Mouse (Mus musculus): ENCODE measurements around the gene Nfia. TPM values are rescaled to one million over a fixed set of nuclear protein-coding genes. Genes with fewer than 3 reads are reported as not detected.

The Nfia gene
- polyA plus RNA-seq, 1 experiment, result 8.1 TPM

GRCm38 (mm10) chr4:97830051-97830853, 57.7 kb downstream of the Nfia start:
- no peak overlapping the region for H3K27ac ChIP-seq (ENCODE audit: insufficient read depth, low read depth, low read length)
- TF ChIP-seq POLR2A (IDR thresholded peaks at IDR 0.05; ENCODE audit: borderline replicate concordance, low read depth, low read length) (no peak), CTCF (IDR thresholded peaks at IDR 0.05; ENCODE audit: low read depth, low read length) (no peak)
- H3K4me1 ChIP-seq (ENCODE audit: control insufficient read depth, insufficient read depth, low read length), result peaks cover 10% of the 10 kb centered on the region
- H3K4me3 ChIP-seq (ENCODE audit: insufficient read depth, low read length), result no peak overlapping the region

GRCm38 (mm10) chr4:97830935-97831608, 58.5 kb downstream of the Nfia start:
- H3K4me3 ChIP-seq (ENCODE audit: insufficient read depth, low read length), result no peak overlapping the region
- no peak for TF ChIP-seq POLR2A (IDR thresholded peaks at IDR 0.05; ENCODE audit: borderline replicate concordance, low read depth, low read length)
- no peak for TF ChIP-seq CTCF (IDR thresholded peaks at IDR 0.05; ENCODE audit: low read depth, low read length)
- H3K27ac ChIP-seq (ENCODE audit: insufficient read depth, low read depth, low read length), result no peak overlapping the region
- peaks cover 10% of the 10 kb centered on the region for H3K4me1 ChIP-seq (ENCODE audit: control insufficient read depth, insufficient read depth, low read length)

GRCm38 (mm10) chr4:97831611-97832278, 59.2 kb downstream of the Nfia start:
- Histone ChIP-seq H3K4me3 (ENCODE audit: insufficient read depth, low read length) (no peak overlapping the region), H3K27ac (ENCODE audit: insufficient read depth, low read depth, low read length) (no peak overlapping the region), H3K4me1 (ENCODE audit: control insufficient read depth, insufficient read depth, low read length) (peaks cover 11% of the 10 kb centered on the region)
- TF ChIP-seq POLR2A (IDR thresholded peaks at IDR 0.05; ENCODE audit: borderline replicate concordance, low read depth, low read length) (no peak), CTCF (IDR thresholded peaks at IDR 0.05; ENCODE audit: low read depth, low read length) (no peak)

DNA sequence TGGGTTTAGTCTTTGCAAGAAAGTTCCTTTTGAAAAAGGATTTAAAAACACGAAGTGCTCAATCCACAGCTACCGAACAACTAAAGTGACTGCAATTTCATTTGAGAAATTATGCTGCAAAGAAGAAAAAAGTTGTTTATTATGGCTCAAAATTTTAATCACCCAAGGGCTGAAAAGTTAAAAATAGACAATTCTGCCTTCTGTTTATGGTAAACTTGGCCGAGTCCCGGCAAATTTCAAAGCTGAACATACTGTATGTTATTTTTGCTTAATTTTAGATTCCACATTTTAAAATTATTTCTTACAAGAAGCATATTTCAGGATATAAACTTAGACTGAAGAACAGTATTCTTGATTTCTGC, 59.7 kb downstream of the Nfia start:
- Histone ChIP-seq H3K27ac (ENCODE audit: insufficient read depth, low read depth, low read length) (no peak overlapping the region), H3K4me1 (ENCODE audit: control insufficient read depth, insufficient read depth, low read length) (peaks cover 15% of the 10 kb centered on the region), H3K4me3 (ENCODE audit: insufficient read depth, low read length) (no peak overlapping the region)
- TF ChIP-seq POLR2A (IDR thresholded peaks at IDR 0.05; ENCODE audit: borderline replicate concordance, low read depth, low read length), result no peak
- no peak for TF ChIP-seq CTCF (IDR thresholded peaks at IDR 0.05; ENCODE audit: low read depth, low read length)

GRCm38 (mm10) chr4:97836812-97837211, 64.3 kb downstream of the Nfia start:
- peaks cover 49% of the 10 kb centered on the region for H3K4me1 ChIP-seq (ENCODE audit: control insufficient read depth, insufficient read depth, low read length)
- no peak overlapping the region for H3K27ac ChIP-seq (ENCODE audit: insufficient read depth, low read depth, low read length)
- no peak for TF ChIP-seq POLR2A (IDR thresholded peaks at IDR 0.05; ENCODE audit: borderline replicate concordance, low read depth, low read length)
- TF ChIP-seq CTCF (IDR thresholded peaks at IDR 0.05; ENCODE audit: low read depth, low read length), result no peak
- H3K4me3 ChIP-seq (ENCODE audit: insufficient read depth, low read length), result no peak overlapping the region

GRCm38 (mm10) chr4:97837724-97838123, 65.2 kb downstream of the Nfia start:
- H3K4me3 ChIP-seq (ENCODE audit: insufficient read depth, low read length), result no peak overlapping the region
- TF ChIP-seq POLR2A (IDR thresholded peaks at IDR 0.05; ENCODE audit: borderline replicate concordance, low read depth, low read length) (no peak), CTCF (IDR thresholded peaks at IDR 0.05; ENCODE audit: low read depth, low read length) (no peak)
- peaks cover 54% of the 10 kb centered on the region for H3K4me1 ChIP-seq (ENCODE audit: control insufficient read depth, insufficient read depth, low read length)
- no peak overlapping the region for H3K27ac ChIP-seq (ENCODE audit: insufficient read depth, low read depth, low read length)

- H3K4me1 ChIP-seq (ENCODE audit: control insufficient read depth, insufficient read depth, low read length), result peaks cover 58% of the 10 kb centered on the region
- no peak overlapping the region for H3K4me3 ChIP-seq (ENCODE audit: insufficient read depth, low read length)
- H3K27ac ChIP-seq (ENCODE audit: insufficient read depth, low read depth, low read length), result no peak overlapping the region
- no peak for TF ChIP-seq CTCF (IDR thresholded peaks at IDR 0.05; ENCODE audit: low read depth, low read length)
- no peak for TF ChIP-seq POLR2A (IDR thresholded peaks at IDR 0.05; ENCODE audit: borderline replicate concordance, low read depth, low read length)
Measured at GRCm38 (mm10) chr4:97838651-97839050, 66.1 kb downstream of the Nfia start.

DNA sequence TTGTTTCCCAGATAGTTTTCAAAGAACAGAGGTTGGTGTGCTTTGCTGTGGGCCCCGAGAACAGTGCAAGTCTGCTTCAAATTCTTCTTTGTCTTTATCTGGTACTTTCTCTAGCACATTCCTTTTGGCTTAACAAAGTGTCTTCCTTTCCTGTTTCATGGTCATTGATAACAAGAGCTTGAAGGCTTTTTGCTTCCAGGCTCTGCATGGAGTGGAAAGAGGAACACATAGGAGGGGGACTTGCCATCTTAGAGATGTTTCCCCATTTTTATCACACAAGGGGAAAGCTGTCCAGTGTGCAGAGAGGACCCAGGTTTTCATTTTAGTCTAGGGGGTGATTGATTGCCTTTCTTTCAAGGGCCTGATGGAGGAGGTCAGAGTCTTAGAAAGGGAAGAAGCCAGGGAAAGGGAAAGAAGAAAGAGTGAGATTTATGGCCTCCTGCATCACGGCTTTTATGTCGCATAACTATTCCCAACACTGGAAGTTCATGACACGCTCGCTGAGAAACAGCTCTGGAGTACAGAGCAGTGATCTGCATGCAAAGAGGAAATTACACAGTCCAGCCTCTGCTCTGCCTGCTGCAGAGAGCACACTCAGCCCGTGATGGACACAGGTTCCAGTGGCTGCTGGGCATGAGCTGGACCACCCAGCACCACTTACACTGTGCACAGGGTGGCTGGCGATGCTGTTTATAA, 67.0 kb downstream of the Nfia start:
- TF ChIP-seq POLR2A (IDR thresholded peaks at IDR 0.05; ENCODE audit: borderline replicate concordance, low read depth, low read length), result no peak
- TF ChIP-seq CTCF (IDR thresholded peaks at IDR 0.05; ENCODE audit: low read depth, low read length), result no peak
- H3K4me3 ChIP-seq (ENCODE audit: insufficient read depth, low read length), result peak overlapping the region; percentile 40
- H3K4me1 ChIP-seq (ENCODE audit: control insufficient read depth, insufficient read depth, low read length), result peaks cover 60% of the 10 kb centered on the region
- 0 out of 2 replicates have a peak overlapping the region, but pooled peaks have one; percentile 46 for H3K27ac ChIP-seq (ENCODE audit: insufficient read depth, low read depth, low read length)

DNA sequence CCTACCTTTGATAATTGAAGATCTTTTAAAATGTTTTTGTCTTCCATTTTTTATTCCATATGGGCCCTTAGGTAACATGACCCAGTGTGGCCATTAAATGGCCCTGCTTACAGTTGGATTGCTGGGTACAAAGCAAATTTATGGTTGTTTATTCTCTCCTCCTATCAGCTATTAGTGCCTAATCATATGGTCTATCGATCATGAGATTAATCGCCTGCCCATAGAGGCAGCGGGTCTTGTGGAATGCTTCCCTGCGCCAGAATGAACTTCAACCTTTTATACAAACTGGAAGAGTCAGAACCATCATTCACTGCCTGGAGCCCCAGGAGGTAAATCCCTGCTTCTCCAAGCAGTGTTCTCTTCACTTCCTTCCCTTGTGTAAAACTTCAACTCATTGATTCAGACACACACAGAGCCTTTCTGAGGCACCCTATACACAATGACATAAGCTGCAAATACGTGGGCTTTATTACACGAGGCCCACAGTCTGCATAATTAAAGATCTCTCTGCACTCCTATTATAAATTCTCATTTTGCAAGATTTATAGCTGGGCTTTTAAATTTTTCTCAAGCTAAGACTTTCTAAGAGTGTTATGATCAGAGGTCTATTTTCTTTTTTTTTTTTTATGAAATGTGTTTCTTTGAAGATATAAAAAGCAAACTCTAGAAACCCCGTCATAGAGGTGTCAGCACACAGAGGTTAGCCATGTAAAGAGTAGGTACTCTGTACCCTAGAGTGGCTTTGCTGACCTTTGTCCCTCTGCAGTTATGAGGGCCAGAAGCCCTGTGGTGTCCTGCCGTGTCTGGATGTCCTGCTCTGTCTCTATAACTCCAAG, 67.9 kb downstream of the Nfia start:
- no peak overlapping the region for H3K4me3 ChIP-seq (ENCODE audit: insufficient read depth, low read length)
- H3K4me1 ChIP-seq (ENCODE audit: control insufficient read depth, insufficient read depth, low read length), result peaks cover 60% of the 10 kb centered on the region
- TF ChIP-seq POLR2A (IDR thresholded peaks at IDR 0.05; ENCODE audit: borderline replicate concordance, low read depth, low read length) (no peak), CTCF (IDR thresholded peaks at IDR 0.05; ENCODE audit: low read depth, low read length) (no peak)
- H3K27ac ChIP-seq (ENCODE audit: insufficient read depth, low read depth, low read length), result no peak overlapping the region

Measured in bone marrow macrophage, adult 2 months (primary cell).